Mouse (Mus musculus): ENCODE results near the gene Arl14ep. TPM values are rescaled to one million over a fixed set of nuclear protein-coding genes. Genes with fewer than 3 reads are reported as not detected.
"Not testable (repeated sequence)": the region's sequence is repeated elsewhere in the genome, so short reads cannot be mapped to it uniquely, and the experiment has no call there.

Arl14ep gene
- 10 to 100 TPM; 48.2 to 49.2 TPM for total RNA-seq (2021)
- long read RNA-seq, partial matches to known transcripts, result 4 of 10 reads
- long read RNA-seq, other reads (novel, unspliced or antisense), result 5 of 10 reads

DNA sequence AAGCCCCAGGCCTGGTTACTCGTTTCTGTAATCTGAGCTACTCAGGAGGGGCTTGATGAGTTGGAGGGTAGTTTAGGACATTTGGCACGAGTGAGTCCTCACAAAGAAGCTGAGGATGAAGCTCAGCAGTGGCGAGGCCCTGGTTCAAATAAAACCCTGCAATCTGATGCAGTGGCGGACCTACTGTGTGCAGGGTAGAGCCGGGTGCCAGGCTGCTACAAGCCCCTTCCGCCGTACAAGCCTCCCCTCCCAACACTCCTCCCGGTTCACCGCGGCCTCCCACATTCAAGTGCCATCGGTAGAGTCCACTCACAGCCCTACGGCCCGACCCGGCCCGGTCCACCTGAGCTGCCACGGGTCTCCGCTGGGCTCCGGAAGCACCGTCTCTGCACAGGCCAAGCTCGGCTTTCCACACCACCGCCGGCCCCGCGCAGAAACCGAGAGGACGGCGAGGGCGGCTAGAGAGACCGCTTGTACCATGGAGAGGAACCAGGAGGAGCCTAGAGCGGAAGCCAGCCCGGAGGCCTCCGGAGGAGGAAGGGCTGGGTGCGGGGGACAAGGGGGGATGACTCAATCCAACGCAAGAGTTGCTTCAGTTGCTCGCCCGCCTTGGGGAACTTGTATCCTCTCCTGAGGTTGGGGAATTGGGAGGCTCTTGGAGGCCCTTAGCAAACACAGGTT lies at the start of gene Arl14ep:
TSS of gene Arl14ep (minus strand) at position 466 of the 681 bp plus-strand sequence.
- DNase-seq (ENCODE audit: low spot score in 2 of 2), result peak; percentile 83 to 89

DNA sequence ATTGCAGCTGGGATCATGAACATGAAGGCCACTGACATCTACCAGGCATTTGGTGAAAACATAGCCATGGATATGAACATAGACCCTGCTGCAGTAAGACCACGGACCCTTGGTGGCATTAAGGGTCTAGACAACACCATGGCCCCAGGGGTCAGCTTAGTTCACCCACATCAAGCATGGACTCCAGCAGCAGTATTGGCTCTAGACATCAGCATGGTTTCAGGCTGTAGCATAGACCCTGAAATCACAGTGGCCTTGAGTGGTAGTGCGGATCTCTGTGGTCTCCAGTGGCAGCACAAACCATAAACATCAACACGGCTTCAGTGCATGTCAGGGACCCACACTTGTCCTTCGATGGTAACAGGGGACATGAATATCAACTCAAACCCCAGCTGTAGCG lies 48.5 kb upstream of the Arl14ep start:
- no peak for DNase-seq (ENCODE audit: low spot score in 2 of 2)

DNA sequence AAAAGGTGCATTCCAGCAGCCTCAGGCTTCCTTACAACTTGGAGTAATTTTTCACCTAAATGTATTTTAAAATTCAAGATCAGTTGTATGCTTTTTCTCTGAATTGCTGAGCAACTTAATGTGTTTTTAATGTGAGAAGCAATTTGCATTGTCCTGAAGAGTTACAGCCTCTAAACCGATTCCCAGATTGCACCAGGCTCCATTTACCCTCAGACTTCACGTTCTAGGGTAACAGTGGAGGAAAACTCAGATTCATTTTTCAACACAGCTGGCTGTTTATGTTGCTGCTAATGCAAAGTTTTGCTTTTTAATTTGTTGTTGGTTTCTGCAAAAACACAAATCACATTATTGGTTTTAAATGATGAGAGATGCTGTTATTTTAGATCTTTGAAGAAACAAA lies 45.1 kb upstream of the Arl14ep start:
- DNase-seq (ENCODE audit: low spot score in 2 of 2), result no peak

DNA sequence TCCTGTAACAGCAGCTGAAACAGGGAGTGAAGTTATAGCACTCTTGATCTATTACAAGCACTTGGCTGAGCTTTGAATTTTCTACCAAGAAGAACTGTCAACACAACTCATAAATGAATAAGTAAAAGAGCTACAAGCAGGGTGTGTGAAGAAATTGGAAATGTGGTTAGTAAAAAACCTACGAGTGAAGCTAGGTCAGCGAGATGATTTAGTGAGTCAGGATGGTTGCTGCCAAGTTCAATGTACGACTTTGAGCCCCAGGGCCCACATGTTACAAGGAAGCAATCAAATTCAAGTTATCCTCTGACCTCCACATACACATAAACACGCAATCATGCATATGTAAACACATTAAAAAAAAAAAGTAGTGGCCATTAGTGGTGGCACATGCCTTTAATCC lies 38.9 kb upstream of the Arl14ep start:
- DNase-seq (ENCODE audit: low spot score in 2 of 2), result no peak

DNA sequence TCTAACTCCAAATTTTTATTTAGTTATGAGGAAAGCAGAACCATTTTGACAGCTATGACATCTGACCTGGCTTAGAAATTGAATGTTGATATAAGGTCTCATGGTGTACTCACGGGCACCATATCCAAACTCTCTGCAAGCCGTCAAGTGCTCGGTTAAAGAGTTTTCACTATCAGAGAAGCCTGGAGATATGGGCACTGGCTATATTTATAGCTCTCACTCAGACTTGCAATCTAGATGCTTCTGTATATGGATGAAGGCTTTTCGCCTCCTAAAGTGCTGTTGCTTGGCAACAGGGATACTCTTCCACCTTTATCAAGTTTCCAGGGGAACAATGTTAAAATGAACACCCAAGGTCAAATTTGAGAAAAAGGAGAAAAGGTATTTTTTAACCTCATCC lies 38.1 kb upstream of the Arl14ep start:
- no peak for DNase-seq (ENCODE audit: low spot score in 2 of 2)

DNA sequence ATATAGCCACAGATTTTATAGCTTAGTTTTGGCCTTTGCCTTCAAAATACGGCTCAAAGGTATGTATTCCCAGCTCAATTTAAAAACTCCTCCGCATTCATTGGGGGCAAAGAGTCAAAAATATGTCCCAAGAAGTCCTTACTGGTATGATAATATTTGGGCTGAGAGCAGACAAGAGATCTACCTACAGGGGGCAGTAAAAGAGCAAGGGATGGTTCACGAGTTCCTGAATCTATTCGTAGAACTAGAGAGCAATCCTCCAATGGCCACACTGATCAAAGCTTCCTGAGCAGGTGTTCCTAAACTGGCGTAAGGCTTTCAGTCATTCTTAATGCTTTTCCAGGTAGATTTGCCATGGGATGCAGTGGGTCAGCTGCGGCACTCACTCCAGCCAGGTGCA lies 35.9 kb upstream of the Arl14ep start:
- no peak for DNase-seq (ENCODE audit: low spot score in 2 of 2)

DNA sequence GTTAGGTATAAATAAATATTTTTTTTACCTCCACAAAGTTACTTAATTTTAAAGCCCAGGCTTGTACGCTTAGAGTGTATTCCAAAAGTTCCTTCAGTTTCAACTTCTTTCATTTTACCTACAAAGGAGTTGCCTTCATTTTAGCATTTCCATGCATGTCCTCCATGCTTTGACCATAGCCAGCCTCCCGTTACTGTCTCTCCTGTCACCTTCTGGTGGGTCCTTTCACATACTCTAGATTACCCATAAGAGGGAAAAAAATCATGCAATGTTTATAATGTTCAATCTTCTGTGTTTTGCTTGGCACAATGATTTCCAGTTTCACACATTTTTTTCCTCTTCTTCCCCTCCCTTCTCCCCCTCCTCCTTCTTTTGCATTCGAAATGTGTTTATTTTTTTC lies 32.2 kb upstream of the Arl14ep start:
- no peak for DNase-seq (ENCODE audit: low spot score in 2 of 2)

DNA sequence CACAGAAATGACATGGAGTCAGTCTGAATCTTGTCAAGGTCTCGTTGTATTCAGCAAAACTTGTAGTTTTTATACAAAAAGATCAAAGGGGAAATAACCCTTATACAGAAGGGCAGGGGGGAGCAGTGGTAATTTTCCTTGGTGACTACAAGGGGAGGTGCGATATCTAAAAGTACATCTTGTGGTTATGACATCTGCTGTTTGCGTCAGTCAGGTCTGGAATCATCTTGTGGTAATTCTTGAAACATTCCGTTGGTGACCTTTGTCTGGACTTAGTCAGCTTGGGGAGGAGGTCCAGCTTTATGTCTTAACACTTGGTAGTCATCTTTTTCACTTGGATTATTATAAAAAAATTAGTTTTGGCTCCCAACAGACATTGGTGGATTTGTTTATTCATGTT lies 31.7 kb upstream of the Arl14ep start:
- DNase-seq (ENCODE audit: low spot score in 2 of 2), result not testable (repeated sequence)

DNA sequence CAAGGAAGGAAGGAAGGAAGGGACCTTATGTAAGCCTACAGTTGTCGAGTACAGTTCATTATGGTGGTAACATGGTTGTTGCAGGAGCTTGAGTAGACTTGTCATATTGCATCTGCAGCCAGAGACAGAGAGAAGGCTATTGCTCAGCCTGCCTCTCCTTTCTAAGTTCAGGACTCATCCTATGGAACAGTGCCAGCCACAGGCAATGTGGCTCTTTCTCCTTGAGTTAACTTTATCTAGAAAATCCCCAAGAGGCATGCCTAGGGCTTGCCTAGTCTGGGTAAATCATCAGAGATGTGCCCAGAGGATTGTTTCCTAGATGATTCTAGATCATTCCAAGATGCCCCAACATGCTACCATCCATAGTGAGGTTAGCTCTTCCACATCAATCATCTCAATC lies 17.0 kb upstream of the Arl14ep start:
- DNase-seq (ENCODE audit: low spot score in 2 of 2), result no peak

DNA sequence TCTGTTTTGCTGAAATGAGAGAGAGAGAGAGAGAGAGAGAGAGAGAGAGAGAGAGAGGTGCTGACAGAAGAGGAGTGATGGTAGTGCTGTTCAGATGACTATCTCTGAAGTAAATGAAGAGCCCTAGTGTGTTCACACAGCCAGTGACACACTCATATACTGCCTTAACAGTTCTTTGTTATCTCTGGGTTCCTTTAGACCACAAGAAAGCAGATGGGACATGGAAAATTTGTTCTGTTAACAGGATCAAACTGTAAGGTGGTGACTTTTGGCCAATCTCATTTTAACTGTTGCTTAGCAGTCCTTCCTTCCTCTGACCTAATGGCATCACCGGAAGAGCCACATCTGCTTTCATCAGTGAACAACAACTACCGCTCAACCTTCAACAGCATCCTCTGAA lies 10.7 kb upstream of the Arl14ep start:
- no peak for DNase-seq (ENCODE audit: low spot score in 2 of 2)

DNA sequence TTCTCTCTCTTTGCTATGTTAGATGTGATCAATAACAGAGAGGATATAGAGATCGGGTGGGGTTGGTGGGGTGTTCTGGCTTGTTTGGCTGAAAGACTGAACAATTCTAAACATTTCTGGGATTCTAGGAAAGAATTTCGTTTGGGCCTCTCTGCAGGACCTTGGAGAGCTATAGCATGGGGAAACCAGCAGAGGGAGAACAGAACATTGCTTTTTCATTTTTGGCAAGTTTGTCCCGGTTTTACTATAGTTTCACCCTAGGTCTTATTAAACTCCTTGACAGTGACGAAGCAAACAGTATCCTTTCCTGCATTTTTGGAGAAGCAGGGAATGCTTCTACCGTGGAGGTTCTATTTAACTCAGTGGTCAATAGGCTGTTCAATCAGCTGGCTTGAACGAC lies 8.3 kb upstream of the Arl14ep start:
- no peak for DNase-seq (ENCODE audit: low spot score in 2 of 2)

DNA sequence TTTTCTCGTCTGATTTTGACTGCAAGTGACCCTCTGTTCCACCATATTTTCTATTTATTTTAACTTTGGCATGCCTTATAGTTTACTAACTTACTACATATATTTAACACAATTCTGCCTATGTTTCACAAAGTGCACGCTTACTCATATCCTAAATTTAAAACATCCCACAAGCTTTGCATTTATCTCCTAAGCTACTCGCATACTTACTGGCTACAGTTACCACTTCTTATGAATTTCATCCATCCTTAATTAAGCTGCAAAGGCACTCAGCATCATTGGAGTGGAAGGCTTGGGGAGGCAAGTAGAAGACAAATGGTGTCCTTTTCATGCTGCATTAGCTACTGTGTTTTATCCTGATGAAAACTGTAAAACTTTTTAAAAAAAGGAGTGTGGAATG lies 2.2 kb upstream of the Arl14ep start:
- no peak for DNase-seq (ENCODE audit: low spot score in 2 of 2)

DNA sequence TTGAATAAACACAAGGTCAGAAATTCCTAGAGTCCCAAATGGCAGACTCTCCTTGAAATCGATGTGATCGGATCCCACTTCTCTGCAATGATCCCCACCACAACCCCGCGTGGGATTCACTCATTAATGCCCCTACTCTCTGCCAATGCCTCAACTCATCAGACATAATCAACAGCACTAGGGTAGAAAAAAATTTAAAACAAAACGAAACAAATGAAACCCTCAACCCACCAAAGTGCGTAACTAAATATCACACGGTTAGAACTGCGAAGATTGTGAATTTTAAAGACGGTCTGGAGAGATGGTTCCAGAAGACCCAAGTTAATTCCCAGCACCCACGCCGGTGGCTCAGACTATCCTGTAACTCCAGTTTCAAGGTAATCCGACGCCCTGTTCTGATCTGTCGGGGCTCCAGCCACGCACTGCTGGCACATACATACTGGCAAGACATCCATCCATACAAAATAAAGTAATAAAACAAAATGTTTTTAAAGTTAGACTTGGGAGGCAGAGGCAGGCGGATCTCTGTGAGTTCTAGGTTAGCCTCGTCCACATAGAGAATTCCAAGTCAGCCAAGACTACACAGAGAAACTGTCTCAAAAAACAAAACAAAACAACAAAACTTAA lies 779 bp downstream of the Arl14ep start:
- no peak for DNase-seq (ENCODE audit: low spot score in 2 of 2)

DNA sequence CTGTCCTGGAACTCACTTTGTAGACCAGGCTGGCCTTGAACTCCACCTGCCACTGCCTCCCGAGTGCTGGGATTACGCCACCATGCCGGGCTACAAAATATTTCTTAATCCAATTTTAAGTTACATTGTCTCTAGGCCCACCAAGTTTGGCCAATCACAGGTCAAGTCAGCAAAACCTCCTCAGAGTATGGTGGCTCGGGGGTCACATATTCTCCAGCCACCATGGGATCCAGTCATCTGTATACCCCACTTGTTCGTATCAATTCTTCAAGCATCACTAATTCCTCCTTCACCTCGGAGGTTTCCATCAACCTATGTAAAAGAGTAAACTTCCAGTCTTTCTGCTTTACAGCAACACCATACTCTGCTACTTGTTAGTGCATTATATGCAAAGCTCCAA lies 1.4 kb downstream of the Arl14ep start:
- DNase-seq (ENCODE audit: low spot score in 2 of 2), result no peak

DNA sequence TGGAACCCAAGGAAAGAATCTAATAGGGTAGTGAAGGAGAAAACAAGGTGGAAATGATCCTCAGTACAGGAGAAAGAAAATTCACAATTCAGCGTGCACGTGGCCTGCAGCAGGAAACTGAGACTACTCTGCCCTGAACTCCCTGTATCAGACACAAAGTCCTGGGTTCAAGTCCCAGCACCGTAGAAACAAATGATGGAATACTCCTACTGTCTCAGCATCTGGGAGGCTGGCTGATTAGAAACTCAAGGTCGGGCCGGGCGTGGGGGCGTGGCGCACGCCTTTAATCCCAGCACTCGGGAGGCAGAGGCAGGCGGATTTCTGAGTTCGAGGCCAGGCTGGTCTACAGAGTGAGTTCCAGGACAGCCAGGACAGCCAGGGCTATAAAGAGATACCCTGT lies 3.3 kb downstream of the Arl14ep start:
- no peak for DNase-seq (ENCODE audit: low spot score in 2 of 2)

DNA sequence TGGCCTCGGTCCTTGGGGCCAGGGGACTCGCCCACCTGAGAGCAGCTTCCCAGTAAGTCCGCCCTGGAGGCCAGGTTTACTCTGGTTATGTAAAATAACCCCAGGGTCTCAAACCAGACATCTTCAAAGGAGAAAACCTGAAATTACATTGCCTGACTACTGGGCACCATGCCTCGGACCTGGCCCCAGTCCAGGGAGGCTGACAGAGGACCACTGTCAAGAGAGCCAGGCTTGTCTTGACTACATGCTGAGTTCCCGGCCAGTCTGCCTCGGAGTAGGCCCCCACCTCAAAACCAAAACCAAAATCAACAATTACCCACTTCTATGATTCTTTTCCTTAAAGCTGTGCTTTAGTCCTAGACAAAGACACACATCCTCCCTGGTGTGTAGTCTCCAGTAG lies 5.9 kb downstream of the Arl14ep start:
- DNase-seq (ENCODE audit: low spot score in 2 of 2), result peak; percentile 42 to 58

DNA sequence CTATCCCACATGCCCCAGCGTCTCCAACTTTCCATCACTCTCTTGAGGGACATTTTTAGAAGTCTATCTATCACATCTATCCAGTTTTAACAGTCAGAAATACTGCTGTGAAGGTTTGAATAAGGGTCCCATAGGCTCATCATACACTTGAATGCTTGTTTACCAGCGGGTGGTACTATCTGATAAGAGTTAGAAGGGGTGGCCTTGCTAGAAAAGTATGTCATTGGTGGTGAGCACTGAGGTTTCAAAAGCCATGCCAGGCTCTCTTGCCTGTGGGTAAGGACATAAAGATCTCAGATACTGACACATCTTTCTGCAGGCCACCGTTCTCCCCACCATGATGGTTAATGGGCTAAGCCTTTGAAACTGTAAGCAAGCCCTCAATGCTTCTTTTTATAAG lies 10.7 kb downstream of the Arl14ep start:
- no peak for DNase-seq (ENCODE audit: low spot score in 2 of 2)

DNA sequence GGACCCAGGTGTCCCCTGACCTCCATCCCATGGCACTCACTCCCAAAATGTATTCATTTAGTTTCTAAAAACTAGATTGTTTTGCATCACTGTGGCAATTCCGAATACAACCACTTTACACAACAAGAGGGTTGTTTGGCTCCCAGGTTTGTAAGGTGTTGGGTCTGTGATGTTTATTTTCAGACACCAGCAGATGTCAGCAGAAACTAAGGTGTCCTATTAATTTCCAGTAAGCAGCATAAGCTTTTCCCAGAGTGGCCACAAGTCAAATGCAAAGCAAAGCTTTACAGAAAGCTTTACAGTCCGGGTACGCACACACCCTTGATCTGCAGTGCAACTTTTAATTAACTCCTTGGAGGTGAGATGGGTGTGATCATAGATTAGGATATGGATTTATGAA lies 12.6 kb downstream of the Arl14ep start:
- DNase-seq (ENCODE audit: low spot score in 2 of 2), result no peak

DNA sequence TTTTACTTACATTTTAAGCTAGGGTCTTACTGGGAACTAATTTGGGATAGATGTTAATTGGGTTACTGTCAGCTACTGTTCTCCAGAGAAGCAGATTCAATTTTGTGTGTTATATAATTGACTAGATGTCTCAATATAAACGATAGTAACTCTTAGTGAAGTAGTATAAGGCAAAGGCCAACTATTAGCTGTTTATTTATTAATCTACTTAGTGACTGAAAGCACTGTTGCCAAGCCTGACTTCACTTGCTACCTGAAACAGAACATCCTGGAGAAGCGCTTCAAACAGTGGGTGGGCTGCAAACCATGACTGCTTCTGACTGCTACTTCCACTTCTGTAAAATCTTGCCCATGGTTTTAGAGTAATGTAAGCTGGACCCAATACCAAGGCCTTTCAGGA lies 13.2 kb downstream of the Arl14ep start:
- no peak for DNase-seq (ENCODE audit: low spot score in 2 of 2)

DNA sequence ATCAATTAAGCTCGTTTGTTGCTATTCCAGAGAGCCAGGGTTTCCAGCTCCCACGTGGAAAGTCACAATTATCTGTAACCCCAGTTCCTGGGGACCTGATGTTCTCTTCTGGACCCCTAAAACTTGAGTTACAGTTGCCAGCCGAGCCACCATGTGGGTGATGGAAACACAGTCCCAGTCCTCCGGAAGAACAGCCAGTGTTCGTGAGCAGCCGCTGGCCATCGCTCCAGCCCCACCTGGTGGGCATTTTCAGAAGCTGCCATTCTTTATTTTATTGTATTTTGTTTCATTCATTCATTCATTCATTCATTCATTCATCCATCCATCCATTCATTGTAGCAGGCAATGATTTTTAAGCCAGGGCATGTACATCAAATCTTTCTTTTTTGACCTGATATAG lies 14.0 kb downstream of the Arl14ep start:
- peak; percentile 27 to 46 for DNase-seq (ENCODE audit: low spot score in 2 of 2)

DNA sequence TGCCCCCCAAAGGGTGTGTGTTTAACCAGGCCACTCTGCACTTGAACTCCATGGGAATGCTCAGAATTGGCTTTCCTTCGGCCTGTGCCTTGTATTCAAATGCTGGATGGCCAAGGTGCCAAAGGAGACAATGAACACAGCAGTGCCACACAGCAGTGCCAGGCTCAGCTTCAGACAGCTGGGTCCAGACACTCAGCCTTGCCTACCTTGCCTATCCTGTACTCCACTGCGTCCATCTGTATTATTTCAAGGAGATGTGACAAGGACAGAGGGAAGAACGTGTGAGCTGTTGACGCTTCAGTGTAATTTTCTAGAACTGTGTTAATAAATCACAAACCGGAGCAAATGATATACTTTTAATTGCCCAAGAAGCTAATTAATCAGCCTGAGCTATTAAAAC lies 14.8 kb downstream of the Arl14ep start:
- DNase-seq (ENCODE audit: low spot score in 2 of 2), result no peak

DNA sequence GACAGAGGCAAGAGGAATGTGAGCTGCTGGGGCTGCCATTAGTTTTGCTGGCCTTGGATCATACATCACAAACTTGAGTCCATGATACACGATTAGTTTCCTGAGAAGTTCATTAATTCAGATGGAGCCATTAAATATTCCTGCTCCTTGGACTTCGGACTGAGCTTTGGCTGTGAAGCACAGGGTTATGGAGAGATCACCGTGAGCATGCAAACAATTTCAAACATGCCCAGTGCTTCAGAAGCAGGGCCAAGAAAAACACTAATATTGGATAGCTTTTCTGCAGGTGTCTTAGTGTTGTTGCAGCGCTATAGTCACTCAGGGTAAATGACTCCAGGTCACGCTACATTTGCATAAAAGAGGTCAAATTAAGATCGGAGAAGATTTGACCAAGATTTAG lies 15.3 kb downstream of the Arl14ep start:
- DNase-seq (ENCODE audit: low spot score in 2 of 2), result no peak

DNA sequence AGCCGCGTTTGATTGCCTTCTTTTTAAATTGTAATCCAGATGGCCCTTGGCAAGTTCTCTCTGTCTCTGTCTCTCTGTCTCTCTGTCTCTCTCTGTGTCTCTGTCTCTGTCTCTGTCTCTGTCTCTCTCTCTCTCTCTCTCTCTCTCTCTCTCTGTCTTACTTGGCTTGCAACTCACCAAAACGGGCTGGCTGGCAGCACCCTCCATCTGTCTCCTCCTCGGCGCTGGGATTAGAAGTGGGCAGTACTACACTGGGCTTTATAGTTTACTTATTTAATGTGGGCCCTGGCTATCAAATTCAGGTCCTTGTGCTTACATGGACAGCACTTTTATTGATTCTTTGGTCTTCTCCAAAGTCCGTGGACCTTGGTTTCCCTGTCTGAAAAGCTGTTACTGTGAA lies 18.1 kb downstream of the Arl14ep start:
- DNase-seq (ENCODE audit: low spot score in 2 of 2), result no peak

Measured in layer of hippocampus, postnatal 10 days (tissue).